Mouse (Mus musculus) forebrain, embryonic 10.5 days (tissue): ENCODE results near the gene Uqcc2. TPM values are rescaled to one million over a fixed set of nuclear protein-coding genes. Genes with fewer than 3 reads are reported as not detected.
A peak's percentile ranks its signal among the peaks of the same experiment; 100 is the strongest.

ENCODE experiments used
- DNase-seq: peaks from one replicate; pipeline ENCODE4 v3.0.0-alpha.2; 2017; ENCODE audit warnings: low spot score; ENCODE audit errors: extremely low spot score
- H3K27ac ChIP-seq: fragments of 300-500 bp; sonication (generic); 2 replicates; pipeline ENCODE4 v1.5.1; 2016; ENCODE audit warnings: mild to moderate bottlenecking
- H3K27me3 ChIP-seq: fragments of 300-500 bp; sonication (generic); 2 replicates; pipeline ENCODE4 v1.6.1; 2016; ENCODE audit warnings: mild to moderate bottlenecking; ENCODE audit not compliant: poor library complexity, severe bottlenecking
- H3K36me3 ChIP-seq: fragments of 300-500 bp; sonication (generic); replicated peaks from 2 replicates; pipeline ENCODE4 v1.6.1; 2016; ENCODE audit warnings: mild to moderate bottlenecking, moderate library complexity
- H3K4me1 ChIP-seq: fragments of 300-500 bp; sonication (generic); 2 replicates; pipeline ENCODE4 v1.6.1; 2016
- H3K4me3 ChIP-seq: fragments of 300-500 bp; sonication (generic); 2 replicates; pipeline ENCODE4 v1.5.1; 2016; ENCODE audit warnings: mild to moderate bottlenecking, moderate library complexity
- H3K9me3 ChIP-seq: fragments of 300-500 bp; sonication (generic); 2 replicates; pipeline ENCODE4 v1.6.1; 2016; ENCODE audit warnings: mild to moderate bottlenecking, moderate library complexity
- WGBS: fragments of 180-500 bp; shearing (Covaris S2); methylation state at CpG from one replicate; pipeline ENCODE4 v1.1.7; 2016; 5-methylcytosine and 5-hydroxymethylcytosine counted together
- polyA plus RNA-seq: library from polyadenylated mRNA; unstranded; fragments of >200 nt; fragmentation: Nextera tagmentation; extraction: Ambion mirVana; gene quantifications from 2 replicates; pipeline ENCODE4 v1.2.1, GENCODE M21; 2016

The Uqcc2 gene
- 394 and 405 TPM in 2 replicates for polyA plus RNA-seq

- DNase-seq = peak; percentile 96
- H3K9me3 ChIP-seq = no peaks in the 10 kb centered on the region
- peak within 1 kb of the TSS; percentile 78 for H3K4me3 ChIP-seq
- peaks cover 14% of the 10 kb centered on the region; the same call in 1 of the 2 replicates for H3K27me3 ChIP-seq
- peaks cover 63% of the 10 kb centered on the region for H3K4me1 ChIP-seq
- under 1% methylated on average over 46 of the region's 46 CpGs for WGBS
- H3K36me3 ChIP-seq = peaks cover 11% of the 10 kb centered on the region
- H3K27ac ChIP-seq = peak within 1 kb of the TSS; percentile 98
These were observed at the start of gene Uqcc2 for GRCm38 (mm10) chr17:27133551-27134141. Gene Uqcc2 (minus strand): TSS chr17:27133916.

GRCm38 (mm10) chr17:27182401-27182800 lies 48.7 kb upstream of the Uqcc2 start:
- Histone ChIP-seq H3K9me3 (no peaks in the 10 kb centered on the region; the same call in 1 of the 2 replicates), H3K27ac (no peak overlapping the region), H3K4me3 (no peak overlapping the region), H3K4me1 (peaks cover 10% of the 10 kb centered on the region), H3K27me3 (0 out of 2 replicates have a peak, but pooled peaks cover 6% of the 10 kb centered on the region), H3K36me3 (no peaks in the 10 kb centered on the region)
- WGBS = 73% methylated on average over 5 of the region's 5 CpGs
- no peak for DNase-seq

- Histone ChIP-seq H3K27me3 (no peaks in the 10 kb centered on the region), H3K4me3 (no peak overlapping the region), H3K27ac (peak overlapping the region; percentile 54), H3K4me1 (peaks cover 10% of the 10 kb centered on the region), H3K9me3 (no peaks in the 10 kb centered on the region; the same call in 1 of the 2 replicates), H3K36me3 (no peaks in the 10 kb centered on the region)
- WGBS = 33% methylated on average over 3 of the region's 3 CpGs
- DNase-seq = no peak
These were observed 48.0 kb upstream of the Uqcc2 start for GRCm38 (mm10) chr17:27181666-27182065.

- no peak overlapping the region for H3K27ac ChIP-seq
- 76% methylated on average over 12 of the region's 12 CpGs for WGBS
These were observed 46.1 kb upstream of the Uqcc2 start for GRCm38 (mm10) chr17:27179681-27180280.

GRCm38 (mm10) chr17:27178427-27179177 lies 44.9 kb upstream of the Uqcc2 start:
- H3K4me3 ChIP-seq = no peak overlapping the region
- WGBS = 93% methylated on average over 17 of the region's 17 CpGs
- H3K27ac ChIP-seq = no peak overlapping the region
- H3K36me3 ChIP-seq = no peaks in the 10 kb centered on the region
- no peak for DNase-seq
- H3K4me1 ChIP-seq = peaks cover 36% of the 10 kb centered on the region
- H3K9me3 ChIP-seq = no peaks in the 10 kb centered on the region; the same call in 1 of the 2 replicates
- no peaks in the 10 kb centered on the region for H3K27me3 ChIP-seq

More at GRCm38 (mm10) chr17:27179681-27180280, 46.1 kb upstream of the Uqcc2 start:
- Histone ChIP-seq H3K36me3 (no peaks in the 10 kb centered on the region), H3K4me3 (no peak overlapping the region), H3K27me3 (no peaks in the 10 kb centered on the region), H3K9me3 (no peaks in the 10 kb centered on the region; the same call in 1 of the 2 replicates), H3K4me1 (peaks cover 28% of the 10 kb centered on the region)
- DNase-seq = no peak

GRCm38 (mm10) chr17:27178019-27178418 lies 44.3 kb upstream of the Uqcc2 start:
- DNase-seq = no peak
- H3K27ac ChIP-seq = no peak overlapping the region
- H3K27me3 ChIP-seq = no peaks in the 10 kb centered on the region
- H3K4me3 ChIP-seq = no peak overlapping the region
- H3K36me3 ChIP-seq = no peaks in the 10 kb centered on the region
- 92% methylated on average over 9 of the region's 9 CpGs for WGBS
- H3K4me1 ChIP-seq = peaks cover 36% of the 10 kb centered on the region
- H3K9me3 ChIP-seq = no peaks in the 10 kb centered on the region; the same call in 1 of the 2 replicates

GRCm38 (mm10) chr17:27176754-27177153 lies 43.0 kb upstream of the Uqcc2 start:
- Histone ChIP-seq H3K27ac (peak overlapping the region; percentile 57; the same call in 1 of the 2 replicates), H3K36me3 (no peaks in the 10 kb centered on the region), H3K4me1 (peaks cover 36% of the 10 kb centered on the region), H3K9me3 (no peaks in the 10 kb centered on the region; the same call in 1 of the 2 replicates), H3K27me3 (no peaks in the 10 kb centered on the region), H3K4me3 (no peak overlapping the region)
- no peak for DNase-seq
- 93% methylated on average over 4 of the region's 4 CpGs for WGBS

GRCm38 (mm10) chr17:27176287-27176686 lies 42.6 kb upstream of the Uqcc2 start:
- no peaks in the 10 kb centered on the region for H3K27me3 ChIP-seq
- no peak overlapping the region for H3K4me3 ChIP-seq
- no peaks in the 10 kb centered on the region; the same call in 1 of the 2 replicates for H3K9me3 ChIP-seq
- 75% methylated on average over 3 of the region's 3 CpGs for WGBS
- no peak for DNase-seq
- peaks cover 32% of the 10 kb centered on the region for H3K4me1 ChIP-seq
- H3K27ac ChIP-seq = peak overlapping the region; percentile 57
- no peaks in the 10 kb centered on the region for H3K36me3 ChIP-seq

GRCm38 (mm10) chr17:27175196-27175874 lies 41.6 kb upstream of the Uqcc2 start:
- Histone ChIP-seq H3K4me3 (no peak overlapping the region), H3K36me3 (no peaks in the 10 kb centered on the region), H3K9me3 (no peaks in the 10 kb centered on the region; the same call in 1 of the 2 replicates), H3K27me3 (no peaks in the 10 kb centered on the region), H3K4me1 (peaks cover 38% of the 10 kb centered on the region), H3K27ac (peak overlapping the region; percentile 57)
- peak; percentile 30 for DNase-seq
- 40% methylated on average over 14 of the region's 14 CpGs for WGBS

GRCm38 (mm10) chr17:27173715-27174114 lies 40.0 kb upstream of the Uqcc2 start:
- 88% methylated on average over 3 of the region's 3 CpGs for WGBS
- no peak for DNase-seq

GRCm38 (mm10) chr17:27172459-27172858 lies 38.7 kb upstream of the Uqcc2 start:
- no peak overlapping the region for H3K4me3 ChIP-seq
- WGBS = 91% methylated on average over 9 of the region's 9 CpGs
- no peaks in the 10 kb centered on the region for H3K27me3 ChIP-seq
- H3K9me3 ChIP-seq = no peaks in the 10 kb centered on the region
- H3K4me1 ChIP-seq = peaks cover 47% of the 10 kb centered on the region
- H3K27ac ChIP-seq = no peak overlapping the region
- H3K36me3 ChIP-seq = no peaks in the 10 kb centered on the region
- DNase-seq = no peak

More at GRCm38 (mm10) chr17:27173715-27174114, 40.0 kb upstream of the Uqcc2 start:
- Histone ChIP-seq H3K4me1 (peaks cover 47% of the 10 kb centered on the region), H3K27me3 (no peaks in the 10 kb centered on the region), H3K36me3 (no peaks in the 10 kb centered on the region), H3K9me3 (no peaks in the 10 kb centered on the region; the same call in 1 of the 2 replicates), H3K4me3 (no peak overlapping the region), H3K27ac (peak overlapping the region; percentile 18; the same call in 1 of the 2 replicates)

- WGBS = 81% methylated on average over 5 of the region's 5 CpGs
- Histone ChIP-seq H3K9me3 (no peaks in the 10 kb centered on the region), H3K36me3 (no peaks in the 10 kb centered on the region), H3K4me3 (no peak overlapping the region), H3K27me3 (peaks cover 3% of the 10 kb centered on the region; the same call in 1 of the 2 replicates), H3K4me1 (peaks cover 42% of the 10 kb centered on the region), H3K27ac (no peak overlapping the region)
- DNase-seq = no peak
These were observed 37.4 kb upstream of the Uqcc2 start for GRCm38 (mm10) chr17:27171121-27171520.
